Mouse (Mus musculus): ENCODE measurements at regions not wholly inside any gene's neighbourhood (a gene's known extent, or its start where the extent isn't known, plus 50 kb on each side); places are given as distances from the start of the nearest gene placed in this dataset.

DNA sequence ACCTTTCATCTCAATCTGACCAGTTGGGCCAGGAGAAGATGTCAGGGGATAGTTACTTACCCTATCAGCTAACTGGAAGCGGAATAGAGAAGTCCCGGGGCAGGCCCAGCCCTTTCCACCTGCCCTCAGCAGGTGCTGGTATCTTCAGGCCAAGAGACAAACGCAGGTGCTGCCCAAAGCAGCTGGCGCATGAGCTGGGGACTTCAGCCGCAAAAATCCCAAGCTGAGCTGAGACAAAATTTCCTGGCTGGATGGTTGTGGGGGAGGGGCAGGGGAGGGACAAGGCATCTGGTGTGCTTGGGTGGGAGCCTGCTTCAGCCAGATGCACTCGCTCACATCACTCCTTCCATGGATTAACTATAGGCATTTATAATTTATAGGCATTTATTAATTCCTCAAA, 125.5 kb upstream of the Lemd2 start:
- H3K9me3 ChIP-seq (ENCODE audit: control insufficient read depth, low read length), result no peaks in the 10 kb centered on the region
- no peak overlapping the region; the same call in 1 of the 2 replicates for H3K9ac ChIP-seq (ENCODE audit: low read depth, low read length)
- ATAC-seq (ENCODE audit: low FRiP score, low TSS enrichment), result no peak
- no peak overlapping the region for H3K27ac ChIP-seq (ENCODE audit: low read depth, low read length)
- WGBS, result 58% methylated on average over 6 of the region's 6 CpGs
- no peak overlapping the region for H3K4me2 ChIP-seq (replicated peaks; ENCODE audit: low read depth, low read length)
- 0 out of 2 replicates have a peak, but pooled peaks cover 2% of the 10 kb centered on the region for H3K4me1 ChIP-seq (ENCODE audit: control insufficient read depth, insufficient read depth, low read length)
- no peaks in the 10 kb centered on the region for H3K36me3 ChIP-seq (ENCODE audit: control insufficient read depth, insufficient read depth, low read length)
- H3K4me3 ChIP-seq (ENCODE audit: low read length), result no peak overlapping the region
- H3K27me3 ChIP-seq (ENCODE audit: control insufficient read depth, insufficient read depth, low read length), result peaks cover 3% of the 10 kb centered on the region

DNA sequence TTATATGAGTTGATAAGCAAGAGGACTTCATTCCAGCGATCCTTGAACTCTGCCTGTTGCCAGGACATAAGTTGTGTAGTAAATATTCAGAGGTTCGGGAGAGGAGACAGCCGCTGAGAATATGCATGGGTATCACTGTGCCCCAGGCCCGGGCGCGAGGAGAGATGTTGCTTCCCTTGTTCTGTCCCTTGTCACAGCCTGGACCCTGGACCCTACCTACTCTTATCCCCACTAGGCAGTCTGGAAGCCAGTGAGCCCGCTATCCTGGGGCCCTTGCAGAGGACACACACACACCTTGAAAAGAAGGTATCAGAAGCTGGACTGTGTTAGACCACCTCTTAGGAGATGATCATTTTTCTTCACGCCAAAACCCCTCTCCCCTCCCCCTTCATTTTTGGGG, 124.9 kb upstream of the Lemd2 start:
- Histone ChIP-seq H3K4me1 (ENCODE audit: control insufficient read depth, insufficient read depth, low read length) (0 out of 2 replicates have a peak, but pooled peaks cover 2% of the 10 kb centered on the region), H3K9ac (ENCODE audit: low read depth, low read length) (no peak overlapping the region), H3K4me3 (ENCODE audit: low read length) (no peak overlapping the region), H3K36me3 (ENCODE audit: control insufficient read depth, insufficient read depth, low read length) (no peaks in the 10 kb centered on the region), H3K4me2 (replicated peaks; ENCODE audit: low read depth, low read length) (no peak overlapping the region), H3K9me3 (ENCODE audit: control insufficient read depth, low read length) (no peaks in the 10 kb centered on the region), H3K27ac (ENCODE audit: low read depth, low read length) (no peak overlapping the region), H3K27me3 (ENCODE audit: control insufficient read depth, insufficient read depth, low read length) (peaks cover 3% of the 10 kb centered on the region)
- ATAC-seq (ENCODE audit: low FRiP score, low TSS enrichment), result no peak
- 87% methylated on average over 8 of the region's 8 CpGs for WGBS

DNA sequence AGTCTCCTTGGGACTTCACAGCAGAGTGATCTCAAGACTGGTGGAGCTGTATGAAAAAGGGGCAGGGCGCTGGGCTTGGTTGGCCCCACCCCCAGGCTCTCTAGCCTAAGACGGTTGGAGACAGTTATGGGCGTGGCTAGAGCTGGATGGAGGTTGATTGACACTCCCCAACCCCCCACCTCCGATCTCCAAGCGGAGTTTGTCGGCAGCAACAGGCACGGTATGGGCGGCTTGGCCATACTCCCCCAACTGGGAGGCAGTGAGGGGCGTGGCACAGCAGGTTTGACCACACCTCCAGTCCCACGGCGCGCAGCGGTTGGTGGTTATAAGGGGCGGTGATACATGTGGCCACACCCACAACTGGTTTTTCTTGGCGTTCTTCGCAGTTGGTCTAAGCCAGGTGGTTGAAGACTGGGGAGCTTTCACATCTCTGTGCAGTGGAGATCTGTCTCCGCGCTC, 120.8 kb upstream of the Lemd2 start:
- peak; percentile 90 for ATAC-seq (ENCODE audit: low FRiP score, low TSS enrichment)
- H3K27ac ChIP-seq (ENCODE audit: low read depth, low read length), result no peak overlapping the region
- peak overlapping the region; percentile 44 for H3K4me2 ChIP-seq (replicated peaks; ENCODE audit: low read depth, low read length)
- H3K4me1 ChIP-seq (ENCODE audit: control insufficient read depth, insufficient read depth, low read length), result 0 out of 2 replicates have a peak, but pooled peaks cover 2% of the 10 kb centered on the region
- H3K36me3 ChIP-seq (ENCODE audit: control insufficient read depth, insufficient read depth, low read length), result no peaks in the 10 kb centered on the region
- peaks cover 3% of the 10 kb centered on the region for H3K27me3 ChIP-seq (ENCODE audit: control insufficient read depth, insufficient read depth, low read length)
- WGBS, result 6% methylated on average over 18 of the region's 18 CpGs
- no peaks in the 10 kb centered on the region for H3K9me3 ChIP-seq (ENCODE audit: control insufficient read depth, low read length)
- no peak overlapping the region; the same call in 1 of the 2 replicates for H3K9ac ChIP-seq (ENCODE audit: low read depth, low read length)
- peak overlapping the region; percentile 13; the same call in 1 of the 2 replicates for H3K4me3 ChIP-seq (ENCODE audit: low read length)

DNA sequence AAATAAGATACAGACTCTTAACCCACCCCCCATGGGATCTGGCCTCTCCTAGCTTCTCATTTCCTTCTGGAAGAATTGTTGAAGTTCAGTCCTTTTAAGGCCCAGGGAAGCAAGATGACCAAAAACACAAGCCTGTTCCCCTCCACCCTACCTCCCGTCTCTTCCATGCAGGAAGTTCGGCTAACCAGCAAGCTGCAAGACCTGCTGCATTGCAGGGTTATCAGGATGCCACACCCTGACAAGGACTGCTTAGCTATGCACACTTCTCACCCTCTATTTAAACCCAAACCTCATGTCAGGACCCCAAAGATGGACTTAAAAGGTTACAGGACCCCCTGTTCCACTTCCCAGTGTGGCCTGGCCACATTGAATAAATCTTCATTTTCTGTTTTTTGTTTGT, 119.2 kb upstream of the Lemd2 start:
- Histone ChIP-seq H3K27ac (ENCODE audit: low read depth, low read length) (no peak overlapping the region), H3K36me3 (ENCODE audit: control insufficient read depth, insufficient read depth, low read length) (no peaks in the 10 kb centered on the region), H3K9ac (ENCODE audit: low read depth, low read length) (no peak overlapping the region), H3K4me1 (ENCODE audit: control insufficient read depth, insufficient read depth, low read length) (no peaks in the 10 kb centered on the region; the same call in 1 of the 2 replicates), H3K4me2 (replicated peaks; ENCODE audit: low read depth, low read length) (no peak overlapping the region), H3K4me3 (ENCODE audit: low read length) (no peak overlapping the region), H3K9me3 (ENCODE audit: control insufficient read depth, low read length) (no peaks in the 10 kb centered on the region), H3K27me3 (ENCODE audit: control insufficient read depth, insufficient read depth, low read length) (peaks cover 3% of the 10 kb centered on the region)
- WGBS, result 79% methylated on average over 2 of the region's 2 CpGs
- no peak for ATAC-seq (ENCODE audit: low FRiP score, low TSS enrichment)

DNA sequence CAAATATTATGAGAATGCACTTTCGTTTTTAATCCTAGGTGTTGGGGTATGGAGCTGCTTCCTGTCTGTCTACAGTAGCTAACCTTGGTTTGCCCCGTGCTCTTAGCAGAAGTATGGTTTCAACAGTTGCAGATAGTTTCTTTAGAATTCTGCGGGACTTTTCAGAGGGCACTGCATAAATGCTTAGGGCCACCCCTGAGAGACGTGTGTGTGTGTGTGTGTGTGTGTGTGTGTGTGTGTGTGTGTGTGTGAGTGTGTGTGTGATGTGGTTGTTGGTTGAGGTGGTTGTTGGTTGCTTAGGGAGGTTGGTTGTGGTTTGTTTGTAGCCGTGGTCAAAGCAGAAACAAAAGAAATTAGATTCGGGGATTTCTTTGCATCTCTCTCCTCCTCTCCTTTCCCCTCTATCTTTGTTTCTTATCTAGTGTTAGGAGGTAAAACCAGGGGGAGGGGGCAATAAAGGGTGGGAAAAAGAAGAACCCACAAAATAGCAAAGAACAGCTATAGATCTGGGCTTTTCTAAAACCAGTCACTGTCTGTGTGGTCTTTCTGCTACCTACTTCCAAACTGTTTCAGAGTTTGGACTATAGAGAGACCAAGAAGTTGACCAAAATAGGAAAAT, 118.7 kb upstream of the Lemd2 start:
- H3K9ac ChIP-seq (ENCODE audit: low read depth, low read length), result no peak overlapping the region
- H3K27me3 ChIP-seq (ENCODE audit: control insufficient read depth, insufficient read depth, low read length), result peaks cover 3% of the 10 kb centered on the region
- no peaks in the 10 kb centered on the region for H3K9me3 ChIP-seq (ENCODE audit: control insufficient read depth, low read length)
- H3K4me3 ChIP-seq (ENCODE audit: low read length), result no peak overlapping the region
- peaks cover under 1% of the 10 kb centered on the region for H3K4me1 ChIP-seq (ENCODE audit: control insufficient read depth, insufficient read depth, low read length)
- H3K36me3 ChIP-seq (ENCODE audit: control insufficient read depth, insufficient read depth, low read length), result no peaks in the 10 kb centered on the region
- 73% methylated on average over 6 of the region's 6 CpGs for WGBS
- no peak for ATAC-seq (ENCODE audit: low FRiP score, low TSS enrichment)
- H3K27ac ChIP-seq (ENCODE audit: low read depth, low read length), result no peak overlapping the region
- no peak overlapping the region for H3K4me2 ChIP-seq (replicated peaks; ENCODE audit: low read depth, low read length)

DNA sequence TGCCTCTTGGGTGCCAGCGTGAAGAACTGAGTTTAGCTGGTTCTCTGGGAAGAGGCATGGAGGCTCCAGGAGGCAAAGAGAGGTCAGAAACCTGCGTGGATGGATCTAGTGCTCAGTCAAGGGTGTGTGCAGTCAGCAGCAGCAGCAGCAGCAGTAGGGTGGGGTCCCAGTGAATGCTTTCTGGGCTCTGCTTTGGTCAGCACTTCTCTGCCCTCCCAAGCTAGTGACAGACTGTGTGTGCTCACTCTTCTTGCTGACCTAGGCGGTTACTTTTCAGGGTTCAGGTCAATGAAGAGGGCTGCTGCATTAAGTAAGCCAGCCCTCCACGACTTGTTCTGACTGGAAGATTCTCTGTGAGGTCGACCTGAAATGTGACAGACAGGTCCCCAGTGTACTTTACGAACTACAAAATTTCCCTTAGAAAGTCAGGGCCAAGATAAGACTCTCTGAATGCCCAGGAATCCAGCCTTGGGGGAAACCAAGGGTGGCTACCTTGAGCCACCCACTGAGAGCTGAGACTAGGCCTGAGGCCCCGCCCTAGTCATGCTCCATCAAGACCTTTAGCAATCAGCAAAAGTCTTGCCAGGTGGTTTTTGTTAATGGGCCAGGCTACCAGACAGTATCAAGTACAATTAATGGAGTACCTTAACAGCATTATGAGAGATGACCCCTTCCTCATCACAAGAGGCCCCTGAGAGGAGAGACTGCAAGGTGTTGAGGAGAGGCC, 114.9 kb upstream of the Lemd2 start:
- no peak for ATAC-seq (ENCODE audit: low FRiP score, low TSS enrichment)

DNA sequence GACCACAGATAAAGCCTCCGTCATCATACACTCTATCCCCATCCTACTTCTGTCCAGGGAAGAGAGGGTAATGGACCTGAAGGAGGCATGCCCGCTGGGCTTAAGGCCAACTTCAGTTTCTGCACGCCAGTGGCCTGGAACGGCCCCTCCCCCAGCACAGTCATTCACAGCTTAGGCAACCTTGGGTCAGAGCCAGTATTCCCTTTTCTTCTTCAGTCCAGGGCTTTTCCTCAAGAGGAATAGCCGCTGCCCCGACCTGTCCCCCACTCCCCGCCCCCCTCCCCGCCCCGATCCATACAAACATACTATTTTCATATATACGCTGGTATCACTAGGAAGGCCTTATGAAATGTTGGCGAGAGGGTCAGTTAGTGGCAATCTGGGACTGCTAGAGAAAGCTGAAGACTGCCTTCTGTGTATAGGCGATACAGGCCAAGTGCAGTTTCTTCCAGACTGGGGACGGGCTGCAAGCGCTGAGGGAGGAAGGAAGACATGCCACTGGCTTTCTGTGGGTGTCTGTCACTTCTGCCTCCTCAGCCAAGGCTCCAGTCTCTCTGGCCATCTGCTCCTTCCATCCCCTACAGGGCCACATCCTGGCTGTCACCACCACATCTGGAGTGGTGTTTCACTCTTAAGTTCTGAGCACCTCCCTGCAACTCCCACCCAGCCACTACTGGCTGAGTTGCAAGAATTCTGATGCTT, 113.5 kb upstream of the Lemd2 start:
- Histone ChIP-seq H3K27me3 (ENCODE audit: control insufficient read depth, insufficient read depth, low read length) (no peaks in the 10 kb centered on the region; the same call in 1 of the 2 replicates), H3K9me3 (ENCODE audit: control insufficient read depth, low read length) (no peaks in the 10 kb centered on the region), H3K4me2 (replicated peaks; ENCODE audit: low read depth, low read length) (peak overlapping the region; percentile 8; the same call in 1 of the 2 replicates), H3K9ac (ENCODE audit: low read depth, low read length) (no peak overlapping the region), H3K4me1 (ENCODE audit: control insufficient read depth, insufficient read depth, low read length) (peaks cover 25% of the 10 kb centered on the region), H3K27ac (ENCODE audit: low read depth, low read length) (peak overlapping the region; percentile 30), H3K36me3 (ENCODE audit: control insufficient read depth, insufficient read depth, low read length) (no peaks in the 10 kb centered on the region), H3K4me3 (ENCODE audit: low read length) (no peak overlapping the region)
- peak; percentile 79 for ATAC-seq (ENCODE audit: low FRiP score, low TSS enrichment)
- WGBS, result 43% methylated on average over 12 of the region's 14 CpGs

More for the DNA sequence above, 114.9 kb upstream of the Lemd2 start:
- no peak overlapping the region for H3K4me3 ChIP-seq (ENCODE audit: low read length)
- no peaks in the 10 kb centered on the region; the same call in 1 of the 2 replicates for H3K27me3 ChIP-seq (ENCODE audit: control insufficient read depth, insufficient read depth, low read length)
- H3K9me3 ChIP-seq (ENCODE audit: control insufficient read depth, low read length), result no peaks in the 10 kb centered on the region
- WGBS, result 67% methylated on average over 7 of the region's 7 CpGs
- H3K36me3 ChIP-seq (ENCODE audit: control insufficient read depth, insufficient read depth, low read length), result no peaks in the 10 kb centered on the region
- no peak overlapping the region for H3K27ac ChIP-seq (ENCODE audit: low read depth, low read length)
- H3K9ac ChIP-seq (ENCODE audit: low read depth, low read length), result no peak overlapping the region
- no peak overlapping the region for H3K4me2 ChIP-seq (replicated peaks; ENCODE audit: low read depth, low read length)
- H3K4me1 ChIP-seq (ENCODE audit: control insufficient read depth, insufficient read depth, low read length), result peaks cover 25% of the 10 kb centered on the region

DNA sequence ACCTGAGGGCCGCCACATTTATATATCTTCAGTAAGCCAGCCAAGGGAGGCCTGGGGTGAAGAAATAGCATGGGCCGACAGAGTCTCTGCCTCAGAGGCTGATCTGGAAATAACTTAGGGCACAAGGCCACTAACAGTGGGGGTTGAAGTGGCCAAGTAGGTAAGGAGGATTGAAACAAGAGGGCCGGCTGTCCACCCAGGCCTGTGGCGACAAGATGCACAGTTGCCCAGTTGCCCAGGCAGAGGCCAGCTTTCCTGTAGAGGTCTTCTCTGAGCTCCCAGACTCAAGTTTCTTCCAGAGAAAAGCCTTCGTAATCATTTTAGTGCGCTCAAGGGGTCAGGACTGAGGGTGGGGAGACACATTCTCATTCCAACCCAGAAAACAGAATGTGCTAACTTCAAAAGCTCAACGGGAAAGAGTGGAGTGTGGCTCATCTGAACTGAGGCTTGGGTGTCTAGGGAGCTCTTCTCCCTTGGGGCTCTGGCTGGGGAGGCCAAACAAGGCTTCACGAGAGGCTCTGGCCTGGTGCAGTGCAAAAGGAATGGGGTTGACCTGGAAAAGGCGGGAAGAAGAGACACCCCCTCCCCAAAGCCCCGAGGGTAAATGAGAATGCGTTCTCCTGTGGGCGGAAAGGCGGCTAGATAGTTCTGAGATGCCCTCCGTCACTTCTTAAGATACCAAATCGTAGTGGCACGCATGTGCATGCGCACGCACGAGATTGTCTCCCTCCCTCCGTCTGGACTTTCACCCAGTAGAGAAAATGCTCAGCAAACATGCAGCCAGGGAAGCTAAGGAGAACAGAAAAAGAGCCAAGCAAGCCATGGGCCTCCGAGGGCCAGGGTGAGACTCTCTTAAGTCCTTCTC, 112.7 kb upstream of the Lemd2 start:
- Histone ChIP-seq H3K4me2 (replicated peaks; ENCODE audit: low read depth, low read length) (0 out of 2 replicates have a peak overlapping the region, but pooled peaks have one; percentile 8), H3K27me3 (ENCODE audit: control insufficient read depth, insufficient read depth, low read length) (no peaks in the 10 kb centered on the region; the same call in 1 of the 2 replicates), H3K27ac (ENCODE audit: low read depth, low read length) (no peak overlapping the region; the same call in none of the 2 replicates), H3K36me3 (ENCODE audit: control insufficient read depth, insufficient read depth, low read length) (no peaks in the 10 kb centered on the region), H3K4me3 (ENCODE audit: low read length) (no peak overlapping the region), H3K9ac (ENCODE audit: low read depth, low read length) (no peak overlapping the region), H3K9me3 (ENCODE audit: control insufficient read depth, low read length) (no peaks in the 10 kb centered on the region), H3K4me1 (ENCODE audit: control insufficient read depth, insufficient read depth, low read length) (peaks cover 25% of the 10 kb centered on the region)
- ATAC-seq (ENCODE audit: low FRiP score, low TSS enrichment), result no peak
- 75% methylated on average over 21 of the region's 21 CpGs for WGBS

Data from kidney, embryonic 14.5 days (tissue).